Mouse (Mus musculus): Measurements from ENCODE around the gene Hsd17b1. TPM values are rescaled to one million over a fixed set of nuclear protein-coding genes. Genes with fewer than 3 reads are reported as not detected.
A peak's percentile ranks its signal among the peaks of the same experiment; 100 is the strongest.

Gene Hsd17b1
- polyA plus RNA-seq, 1 experiment from 2014 or later = 0.29 TPM

DNA sequence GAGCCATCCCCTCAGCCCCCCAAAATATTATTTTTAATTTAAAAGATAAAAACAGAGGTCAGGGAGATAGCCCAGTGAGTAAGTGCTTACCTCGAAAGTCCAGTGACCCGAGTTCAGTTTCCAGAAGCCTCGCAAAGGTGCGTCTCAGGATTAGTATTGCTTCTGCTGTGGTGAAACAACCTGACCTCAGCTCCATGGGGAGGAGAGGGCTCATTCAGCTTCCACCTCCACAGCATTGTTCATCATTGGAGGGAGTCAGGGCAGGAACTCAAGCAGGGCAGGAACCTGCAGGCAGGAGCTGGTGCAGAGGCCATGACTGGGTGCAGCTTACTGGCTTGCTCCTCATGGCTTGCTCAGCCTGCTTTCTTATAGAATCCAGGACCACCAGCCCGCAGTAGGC lies 17.2 kb upstream of the Hsd17b1 start:
- WGBS (ENCODE audit: insufficient replicate concordance) = 86% methylated on average over 5 of the region's 5 CpGs
- Histone ChIP-seq H3K4me2 (no peak overlapping the region), H3K27me3 (no peaks in the 10 kb centered on the region), H3K27ac (replicated peaks) (peak overlapping the region; percentile 100), H3K9ac (no peak overlapping the region), H3K4me1 (replicated peaks) (peaks cover 82% of the 10 kb centered on the region), H3K4me3 (replicated peaks) (no peak overlapping the region), H3K9me3 (replicated peaks) (no peaks in the 10 kb centered on the region), H3K36me3 (replicated peaks) (peaks cover 80% of the 10 kb centered on the region)
- no peak for ATAC-seq (ENCODE audit: insufficient read depth)

- Histone ChIP-seq H3K4me1 (replicated peaks) (peaks cover 79% of the 10 kb centered on the region), H3K4me2 (peak overlapping the region; percentile 69), H3K27me3 (no peaks in the 10 kb centered on the region), H3K9me3 (replicated peaks) (no peaks in the 10 kb centered on the region), H3K36me3 (replicated peaks) (peaks cover 68% of the 10 kb centered on the region), H3K9ac (peak overlapping the region; percentile 10; the same call in 1 of the 2 replicates), H3K27ac (replicated peaks) (peak overlapping the region; percentile 100), H3K4me3 (replicated peaks) (no peak overlapping the region)
- 68% methylated on average over 12 of the region's 12 CpGs for WGBS (ENCODE audit: insufficient replicate concordance)
- no peak for ATAC-seq (ENCODE audit: insufficient read depth)
Measured at GRCm38 (mm10) chr11:101062165-101062884, 15.9 kb upstream of the Hsd17b1 start.

DNA sequence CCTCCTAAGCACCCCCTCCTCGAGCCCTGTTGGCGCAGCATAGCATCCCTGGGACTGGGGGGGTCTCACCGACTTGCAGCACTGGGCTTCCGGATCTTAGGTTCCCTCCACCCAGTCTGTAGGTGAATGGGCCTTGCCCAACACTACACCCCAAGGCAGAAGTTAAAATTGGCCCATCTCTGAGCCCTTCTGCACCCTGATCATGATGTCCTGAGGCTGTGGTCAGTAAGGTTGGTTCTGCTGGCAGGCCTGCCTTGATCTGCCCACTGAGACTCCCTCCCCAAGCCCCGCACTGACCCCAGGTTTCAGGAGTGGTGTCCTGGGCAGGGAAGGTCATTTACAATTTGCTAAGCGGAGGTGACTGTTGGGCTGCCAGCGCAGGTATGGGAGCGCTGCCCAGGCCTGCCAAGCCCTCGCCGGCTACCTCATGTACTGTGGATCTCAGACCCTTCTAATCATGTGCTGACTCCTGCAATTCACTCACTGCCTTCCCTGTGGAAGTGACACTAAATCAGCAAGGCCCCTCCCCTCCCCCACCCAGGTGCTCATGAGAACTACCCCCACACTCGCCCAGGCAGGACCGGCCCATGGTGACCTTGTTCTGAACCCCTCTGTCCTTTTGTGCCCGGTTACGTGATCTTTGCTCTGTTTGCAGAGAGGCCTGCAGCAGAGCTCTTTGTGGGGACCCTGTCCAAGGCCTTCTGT lies 15.1 kb upstream of the Hsd17b1 start:
- 54% methylated on average over 14 of the region's 14 CpGs for WGBS (ENCODE audit: insufficient replicate concordance)
- Histone ChIP-seq H3K4me1 (replicated peaks) (peaks cover 75% of the 10 kb centered on the region), H3K36me3 (replicated peaks) (peaks cover 60% of the 10 kb centered on the region), H3K4me3 (replicated peaks) (peak overlapping the region; percentile 32), H3K27ac (replicated peaks) (peak overlapping the region; percentile 100), H3K4me2 (peak overlapping the region; percentile 69), H3K9ac (peak overlapping the region; percentile 59), H3K27me3 (peaks cover 6% of the 10 kb centered on the region), H3K9me3 (replicated peaks) (no peaks in the 10 kb centered on the region)
- ATAC-seq (ENCODE audit: insufficient read depth) = no peak; the same call in 1 of the 2 replicates

- peak overlapping the region; percentile 59 for H3K9ac ChIP-seq
- peak overlapping the region; percentile 32 for H3K4me3 ChIP-seq (replicated peaks)
Measured at GRCm38 (mm10) chr11:101063676-101064327, 14.4 kb upstream of the Hsd17b1 start.

GRCm38 (mm10) chr11:101064462-101064861 lies 13.7 kb upstream of the Hsd17b1 start:
- Histone ChIP-seq H3K9ac (peak overlapping the region; percentile 59), H3K4me3 (replicated peaks) (peak overlapping the region; percentile 32; the same call in 1 of the 2 replicates), H3K9me3 (replicated peaks) (no peaks in the 10 kb centered on the region)

More at GRCm38 (mm10) chr11:101063676-101064327, 14.4 kb upstream of the Hsd17b1 start:
- Histone ChIP-seq H3K36me3 (replicated peaks) (peaks cover 53% of the 10 kb centered on the region), H3K27ac (replicated peaks) (peak overlapping the region; percentile 100), H3K4me1 (replicated peaks) (peaks cover 68% of the 10 kb centered on the region), H3K4me2 (peak overlapping the region; percentile 69), H3K9me3 (replicated peaks) (no peaks in the 10 kb centered on the region), H3K27me3 (peaks cover 11% of the 10 kb centered on the region)
- peak; percentile 98 for ATAC-seq (ENCODE audit: insufficient read depth)
- 1% methylated on average over 12 of the region's 12 CpGs for WGBS (ENCODE audit: insufficient replicate concordance)

DNA sequence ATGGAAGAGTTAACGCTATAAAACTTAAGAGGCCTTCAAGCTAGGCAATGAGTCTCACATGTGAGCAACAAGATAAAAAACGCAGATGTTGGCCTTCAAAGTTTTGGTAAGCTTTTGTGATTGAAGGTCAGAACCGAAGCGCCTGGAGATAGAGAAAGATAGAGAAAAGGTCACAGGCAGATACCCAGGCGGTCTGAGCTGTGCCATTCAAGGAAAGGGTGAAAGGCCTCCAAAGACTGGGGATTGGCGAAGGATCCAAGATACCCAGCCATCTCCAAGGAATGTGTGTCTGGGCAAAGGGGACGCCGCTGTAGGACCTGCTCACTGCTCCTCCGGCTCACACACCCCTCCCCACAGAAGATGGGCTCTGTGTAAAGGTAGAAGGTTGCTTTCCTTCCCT lies 13.2 kb upstream of the Hsd17b1 start:
- Histone ChIP-seq H3K4me3 (replicated peaks) (no peak overlapping the region), H3K36me3 (replicated peaks) (peaks cover 41% of the 10 kb centered on the region), H3K27me3 (peaks cover 17% of the 10 kb centered on the region), H3K9me3 (replicated peaks) (no peaks in the 10 kb centered on the region), H3K27ac (replicated peaks) (peak overlapping the region; percentile 100), H3K4me2 (no peak overlapping the region), H3K9ac (no peak overlapping the region), H3K4me1 (replicated peaks) (peaks cover 73% of the 10 kb centered on the region)
- WGBS (ENCODE audit: insufficient replicate concordance) = 58% methylated on average over 9 of the region's 9 CpGs
- ATAC-seq (ENCODE audit: insufficient read depth) = no peak

More at GRCm38 (mm10) chr11:101064462-101064861, 13.7 kb upstream of the Hsd17b1 start:
- Histone ChIP-seq H3K4me2 (peak overlapping the region; percentile 69), H3K27ac (replicated peaks) (peak overlapping the region; percentile 100), H3K27me3 (peaks cover 16% of the 10 kb centered on the region), H3K4me1 (replicated peaks) (peaks cover 73% of the 10 kb centered on the region), H3K36me3 (replicated peaks) (peaks cover 46% of the 10 kb centered on the region)
- no peak for ATAC-seq (ENCODE audit: insufficient read depth)
- WGBS (ENCODE audit: insufficient replicate concordance) = 68% methylated on average over 4 of the region's 4 CpGs

DNA sequence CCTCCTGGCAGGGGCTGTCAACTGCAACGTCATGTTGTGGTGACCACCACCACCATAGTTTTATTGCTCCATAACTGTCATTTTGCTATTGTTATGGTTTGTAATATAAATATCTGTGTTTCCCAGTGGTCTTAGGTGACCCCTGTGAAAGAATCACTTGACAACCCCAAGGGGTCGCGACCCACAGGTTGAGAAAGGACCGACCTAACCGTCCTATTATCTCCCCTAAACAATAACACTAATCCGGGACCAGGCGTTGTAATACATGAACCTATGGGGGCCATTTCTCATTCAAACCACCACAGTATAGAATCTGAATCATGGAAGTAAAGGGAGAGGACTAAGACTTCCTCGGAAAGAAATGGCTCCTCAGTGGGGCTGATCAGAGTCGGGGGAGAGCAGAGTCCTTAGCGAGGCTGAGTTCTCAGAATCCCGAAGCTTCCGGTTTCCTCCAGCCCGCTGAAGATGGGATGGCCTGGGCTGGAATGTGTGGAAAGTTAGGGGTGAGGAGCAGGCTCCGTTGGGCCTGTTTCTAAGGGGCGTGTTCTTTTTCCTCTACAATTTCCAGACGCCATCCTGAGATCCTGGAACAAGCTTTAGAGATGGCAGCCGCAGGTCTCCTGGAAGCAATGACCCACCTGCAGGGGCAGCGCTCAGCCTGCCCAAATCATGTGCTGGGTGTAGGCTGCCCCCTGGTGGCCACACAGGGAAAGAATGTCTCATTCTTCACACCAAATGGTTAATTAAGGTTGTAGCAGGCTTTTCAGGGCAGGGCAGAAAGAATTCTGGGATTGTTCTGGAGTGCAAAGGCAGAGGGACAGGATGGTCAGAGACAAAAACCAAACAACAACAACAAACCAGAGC lies 11.4 kb upstream of the Hsd17b1 start:
- Histone ChIP-seq H3K4me3 (replicated peaks) (peak overlapping the region; percentile 46), H3K27ac (replicated peaks) (peak overlapping the region; percentile 100), H3K4me1 (replicated peaks) (peaks cover 72% of the 10 kb centered on the region), H3K9me3 (replicated peaks) (no peaks in the 10 kb centered on the region), H3K27me3 (peaks cover 35% of the 10 kb centered on the region), H3K4me2 (peak overlapping the region; percentile 73), H3K36me3 (replicated peaks) (peaks cover 24% of the 10 kb centered on the region), H3K9ac (peak overlapping the region; percentile 45)
- no peak for ATAC-seq (ENCODE audit: insufficient read depth)
- WGBS (ENCODE audit: insufficient replicate concordance) = 16% methylated on average over 18 of the region's 18 CpGs

GRCm38 (mm10) chr11:101069391-101070188 lies 8.6 kb upstream of the Hsd17b1 start, which contains the start of gene Naglu:
Gene Naglu (plus strand): TSS chr11:101070012.
- 2% methylated on average over 35 of the region's 35 CpGs for whole genome bisulfite sequencing (ENCODE audit: insufficient replicate concordance)
- peak; percentile 82 for ATAC-seq (ENCODE audit: insufficient read depth)
- peak within 1 kb of the TSS; percentile 94 for H3K4me2 ChIP-seq
- H3K4me1 ChIP-seq (replicated peaks) = peaks cover 44% of the 10 kb centered on the region
- peak within 1 kb of the TSS; percentile 78 for H3K4me3 ChIP-seq (replicated peaks)
- 0 out of 2 replicates have a peak within 1 kb of the TSS, but pooled peaks have one; percentile 30 for H3K27ac ChIP-seq (replicated peaks)
- H3K27me3 ChIP-seq = peaks cover 58% of the 10 kb centered on the region
- H3K36me3 ChIP-seq (replicated peaks) = peaks cover 1% of the 10 kb centered on the region; the same call in 1 of the 2 replicates
- H3K9ac ChIP-seq = peak within 1 kb of the TSS; percentile 65
- no peaks in the 10 kb centered on the region for H3K9me3 ChIP-seq (replicated peaks)

DNA sequence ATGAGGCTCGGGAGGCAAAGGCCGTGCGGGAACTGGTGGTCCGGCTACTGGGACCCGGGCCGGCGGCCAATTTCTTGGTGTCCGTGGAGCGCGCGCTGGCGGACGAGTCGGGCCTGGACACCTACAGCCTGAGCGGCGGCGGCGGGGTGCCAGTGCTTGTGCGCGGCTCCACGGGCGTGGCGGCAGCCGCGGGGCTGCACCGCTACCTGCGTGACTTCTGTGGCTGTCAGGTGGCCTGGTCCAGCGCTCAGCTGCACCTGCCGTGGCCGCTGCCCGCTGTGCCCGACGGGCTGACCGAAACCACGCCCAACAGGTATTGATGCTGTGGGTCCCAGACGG lies 8.1 kb upstream of the Hsd17b1 start:
- H3K27ac ChIP-seq (replicated peaks) = 0 out of 2 replicates have a peak overlapping the region, but pooled peaks have one; percentile 30

More for the DNA sequence above, 8.1 kb upstream of the Hsd17b1 start:
- Histone ChIP-seq H3K9ac (peak overlapping the region; percentile 65), H3K9me3 (replicated peaks) (no peaks in the 10 kb centered on the region), H3K4me1 (replicated peaks) (peaks cover 38% of the 10 kb centered on the region), H3K27me3 (peaks cover 63% of the 10 kb centered on the region), H3K4me2 (peak overlapping the region; percentile 94), H3K4me3 (replicated peaks) (peak overlapping the region; percentile 78), H3K36me3 (replicated peaks) (no peaks in the 10 kb centered on the region; the same call in 1 of the 2 replicates)
- under 1% methylated on average over 36 of the region's 36 CpGs for WGBS (ENCODE audit: insufficient replicate concordance)
- ATAC-seq (ENCODE audit: insufficient read depth) = peak; percentile 63
